Mouse (Mus musculus) heart, postnatal 4 days (tissue): ENCODE measurements around the gene Btbd35f16. TPM values are rescaled to one million over a fixed set of nuclear protein-coding genes. Genes with fewer than 3 reads are reported as not detected.
"Not testable (repeated sequence)": the region's sequence is repeated elsewhere in the genome, so short reads cannot be mapped to it uniquely, and the experiment has no call there.

Source experiments
- DNase-seq: peaks from one replicate; pipeline ENCODE4 v3.0.0; 2021
- total RNA-seq, 2 experiments: library from RNA; stranded (reverse); gene quantifications; 2 replicates each; pipeline ENCODE4 v1.2.3; 2021

Btbd35f16 gene
- not detected for total RNA-seq

DNA sequence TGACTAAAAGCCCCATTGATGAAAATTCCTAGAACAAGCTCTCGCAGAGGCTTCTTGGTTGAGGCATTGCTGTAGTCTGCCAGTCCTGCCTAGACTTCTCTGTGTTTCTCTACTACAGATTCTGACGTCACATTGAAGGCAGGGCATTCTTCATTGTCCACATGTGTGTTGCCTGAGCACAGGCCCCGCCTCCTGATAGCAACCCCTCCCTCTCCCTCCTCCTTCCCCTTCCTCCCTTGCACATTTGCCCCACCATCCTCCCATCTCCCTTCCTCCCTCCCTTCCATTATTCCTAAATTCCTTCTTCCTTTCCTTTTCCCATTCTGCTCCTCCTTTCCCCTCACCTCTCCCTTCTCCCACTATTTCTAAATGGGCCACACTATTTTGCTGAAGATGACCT is at the start of gene Btbd35f16:
Gene Btbd35f16, minus strand, starts transcription at position 101 of the 400 bp plus-strand sequence.
- DNase-seq: not testable (repeated sequence)

Other genes starting within 250 kb of the Btbd35f16 start
- not detected for gene Btbd35f10, start 204.1 kb downstream of the Btbd35f16 start, total RNA-seq
- gene Btbd35f3, start 80.7 kb upstream of the Btbd35f16 start, total RNA-seq: not detected
- gene Btbd35f28, start 239.6 kb upstream of the Btbd35f16 start, total RNA-seq: not detected